Mouse (Mus musculus) small intestine, adult 2 months (tissue): ENCODE results near the gene Cacna1h.

Experiments used
- CTCF ChIP-seq: fragments of 200-500 bp; IDR thresholded peaks from 2 replicates; pipeline ENCODE4 v1.5.1; 2012; ENCODE audit warnings: low read depth, mild to moderate bottlenecking, control low read depth, inconsistent platforms, low read length, moderate library complexity, mixed read lengths; ENCODE audit not compliant: insufficient replicate concordance, insufficient read length; ENCODE audit errors: extremely low read depth
- POLR2A ChIP-seq: fragments of 200-500 bp; IDR thresholded peaks from 2 replicates; pipeline ENCODE4 v1.6.1; 2012; ENCODE audit warnings: low read depth, mild to moderate bottlenecking, control low read depth, inconsistent platforms, low read length, moderate library complexity

GRCm38 (mm10) chr17:25430534-25430933 lies 3.0 kb downstream of the Cacna1h start:
- no peak for TF ChIP-seq CTCF
- TF ChIP-seq POLR2A = no peak
